ENCODE assay signal across 25 mouse cellular contexts in genomic region chrX:65241861-65242525, GRCm38 (mm10).
A peak's percentile ranks its signal among the peaks of the same experiment; 100 is the strongest.
DNase-seq lines count a peak whose midpoint lies in the region; ATAC-seq lines count a peak whose summit lies in the region.
"Had no signal": no experiment of that assay in that cellular context is flagged by ENCODE, and none has a peak within 500 bp of the region (broad histone marks: within the 10 kb centered on the region; RNA-seq: fewer than 3 reads in every experiment).

No protein-coding gene starts in this region.

- H3K4me1 ChIP-seq in forebrain, embryonic 13.5 days = no peaks in the 10 kb centered on the region
- H3K4me1 ChIP-seq in forebrain, embryonic 10.5 days = no peaks in the 10 kb centered on the region
- H3K4me1 ChIP-seq in forebrain, embryonic 16.5 days (replicated peaks; ENCODE audit: control insufficient read depth, insufficient read depth, low read length) = no peaks in the 10 kb centered on the region
- no peaks in the 10 kb centered on the region for H3K4me1 ChIP-seq in hindbrain, embryonic 14.5 days (replicated peaks; ENCODE audit: control insufficient read depth, insufficient read depth, low read length)
- H3K4me1 ChIP-seq: embryonic facial prominence, embryonic 15.5 days; heart, embryonic 10.5 days; hindbrain, embryonic 12.5 days had no signal

- no peak overlapping the region for H3K4me3 ChIP-seq in forebrain, embryonic 13.5 days
- H3K4me3 ChIP-seq in forebrain, embryonic 10.5 days = no peak overlapping the region
- no peak overlapping the region for H3K4me3 ChIP-seq in forebrain, embryonic 16.5 days (replicated peaks; ENCODE audit: low read length)
- H3K4me3 ChIP-seq in hindbrain, embryonic 14.5 days (replicated peaks; ENCODE audit: low read length) = no peak overlapping the region
- H3K4me3 ChIP-seq: embryonic facial prominence, embryonic 15.5 days; erythroblast, embryonic 14.5 days; heart, embryonic 10.5 days; hindbrain, embryonic 12.5 days had no signal

- no peaks in the 10 kb centered on the region for H3K36me3 ChIP-seq in forebrain, embryonic 13.5 days (ENCODE audit: poor library complexity, severe bottlenecking)
- no peaks in the 10 kb centered on the region for H3K36me3 ChIP-seq in forebrain, embryonic 10.5 days (replicated peaks)
- no peaks in the 10 kb centered on the region for H3K36me3 ChIP-seq in forebrain, embryonic 16.5 days (ENCODE audit: control insufficient read depth, insufficient read depth)
- H3K36me3 ChIP-seq in hindbrain, embryonic 14.5 days (replicated peaks; ENCODE audit: control insufficient read depth, insufficient read depth) = no peaks in the 10 kb centered on the region
- H3K36me3 ChIP-seq: embryonic facial prominence, embryonic 15.5 days; G1E; heart, embryonic 10.5 days; hindbrain, embryonic 12.5 days had no signal

- no peaks in the 10 kb centered on the region for H3K9me3 ChIP-seq in forebrain, embryonic 13.5 days (replicated peaks)
- H3K9me3 ChIP-seq in forebrain, embryonic 10.5 days = no peaks in the 10 kb centered on the region
- no peaks in the 10 kb centered on the region for H3K9me3 ChIP-seq in forebrain, embryonic 16.5 days (ENCODE audit: control insufficient read depth, low read length)
- no peaks in the 10 kb centered on the region for H3K9me3 ChIP-seq in hindbrain, embryonic 14.5 days (ENCODE audit: control insufficient read depth, low read length)
- H3K9me3 ChIP-seq: embryonic facial prominence, embryonic 15.5 days; G1E; heart, embryonic 10.5 days; hindbrain, embryonic 12.5 days had no signal

- ATAC-seq in forebrain, embryonic 13.5 days = peak; percentile 83
- ATAC-seq in forebrain, embryonic 16.5 days = peak; percentile 83
- ATAC-seq in hindbrain, embryonic 14.5 days (ENCODE audit: low FRiP score) = no peak
- ATAC-seq: CD4-positive, CD25-positive, alpha-beta regulatory T cell, adult 4 months; hindbrain, postnatal 0 days had no signal

- H3K27me3 ChIP-seq in forebrain, embryonic 13.5 days = no peaks in the 10 kb centered on the region
- H3K27me3 ChIP-seq in forebrain, embryonic 10.5 days (ENCODE audit: poor library complexity, severe bottlenecking) = no peaks in the 10 kb centered on the region
- H3K27me3 ChIP-seq in forebrain, embryonic 16.5 days (replicated peaks; ENCODE audit: control insufficient read depth, insufficient read depth, low read length) = no peaks in the 10 kb centered on the region
- H3K27me3 ChIP-seq in hindbrain, embryonic 14.5 days (ENCODE audit: control insufficient read depth, insufficient read depth, low read length) = no peaks in the 10 kb centered on the region
- H3K27me3 ChIP-seq: embryonic facial prominence, embryonic 15.5 days; hindbrain, embryonic 12.5 days had no signal

- no peak overlapping the region for H3K9ac ChIP-seq in forebrain, embryonic 13.5 days
- no peak overlapping the region for H3K9ac ChIP-seq in forebrain, embryonic 16.5 days (replicated peaks; ENCODE audit: low read depth, low read length)
- no peak overlapping the region for H3K9ac ChIP-seq in hindbrain, embryonic 14.5 days
- H3K9ac ChIP-seq: embryonic facial prominence, embryonic 15.5 days; hindbrain, embryonic 12.5 days had no signal

- DNase-seq in forebrain, embryonic 10.5 days (ENCODE audit: extremely low spot score, low spot score) = no peak
- DNase-seq in Muller cell, postnatal 12 days (ENCODE audit: inconsistent ontology term) = peak; percentile 3
- DNase-seq in telencephalon, adult 2 months (ENCODE audit: low read depth, low spot score) = peak; percentile 0
- no peak for DNase-seq in hindbrain, embryonic 14.5 days (ENCODE audit: low spot score)
- no peak for DNase-seq in kidney, postnatal 4 days
- DNase-seq: adrenal gland, postnatal 10 days; B cell, adult 2 months; cerebellum, adult 11 months; cerebellum, adult 8-10 months; cerebellum, postnatal 14 days; embryo, embryonic 11 days; gastrocnemius, postnatal 36 days; heart, adult 11 months; heart, postnatal 10 days; heart, postnatal 4 days; kidney, adult 11 months had no signal

- H3K4me2 ChIP-seq in forebrain, embryonic 13.5 days = no peak overlapping the region
- H3K4me2 ChIP-seq in forebrain, embryonic 16.5 days (ENCODE audit: low read length) = no peak overlapping the region
- no peak overlapping the region for H3K4me2 ChIP-seq in hindbrain, embryonic 14.5 days (replicated peaks)
- H3K4me2 ChIP-seq: embryonic facial prominence, embryonic 15.5 days; hindbrain, embryonic 12.5 days had no signal

- 70% methylated on average over 4 of the region's 4 CpGs for WGBS in forebrain, embryonic 13.5 days
- whole genome bisulfite sequencing in forebrain, embryonic 10.5 days = 90% methylated on average over 4 of the region's 4 CpGs
- WGBS in forebrain, embryonic 16.5 days = 55% methylated on average over 4 of the region's 4 CpGs
- 82% methylated on average over 4 of the region's 4 CpGs for WGBS in hindbrain, embryonic 14.5 days

- H3K27ac ChIP-seq in forebrain, embryonic 13.5 days = no peak overlapping the region
- H3K27ac ChIP-seq in forebrain, embryonic 10.5 days = no peak overlapping the region
- no peak overlapping the region for H3K27ac ChIP-seq in forebrain, embryonic 16.5 days (ENCODE audit: low read length)
- H3K27ac ChIP-seq in hindbrain, embryonic 14.5 days = no peak overlapping the region
- H3K27ac ChIP-seq: embryonic facial prominence, embryonic 15.5 days; heart, embryonic 10.5 days; hindbrain, embryonic 12.5 days; hindbrain, postnatal 0 days had no signal

Comparison
In these comparisons a context has a peak if more than half of its experiments do, and no peak if none do; other contexts are left out.
1. DNase-seq: peak in Muller cell, postnatal 12 days (single experiment) and telencephalon, adult 2 months (single experiment); none in forebrain, embryonic 10.5 days (single experiment), hindbrain, embryonic 14.5 days (single experiment) and kidney, postnatal 4 days (0 of 2).